Mouse (Mus musculus) frontal cortex, postnatal 10 days (tissue): Measurements from ENCODE around the gene Scaf1.

Experiments
- DNase-seq, 2 experiments: peaks; one replicate each; pipeline ENCODE4 v3.0.0; 2022; ENCODE audit warnings: low spot score in 2 of 2, mixed read lengths in 1 of 2

Gene Scaf1

DNA sequence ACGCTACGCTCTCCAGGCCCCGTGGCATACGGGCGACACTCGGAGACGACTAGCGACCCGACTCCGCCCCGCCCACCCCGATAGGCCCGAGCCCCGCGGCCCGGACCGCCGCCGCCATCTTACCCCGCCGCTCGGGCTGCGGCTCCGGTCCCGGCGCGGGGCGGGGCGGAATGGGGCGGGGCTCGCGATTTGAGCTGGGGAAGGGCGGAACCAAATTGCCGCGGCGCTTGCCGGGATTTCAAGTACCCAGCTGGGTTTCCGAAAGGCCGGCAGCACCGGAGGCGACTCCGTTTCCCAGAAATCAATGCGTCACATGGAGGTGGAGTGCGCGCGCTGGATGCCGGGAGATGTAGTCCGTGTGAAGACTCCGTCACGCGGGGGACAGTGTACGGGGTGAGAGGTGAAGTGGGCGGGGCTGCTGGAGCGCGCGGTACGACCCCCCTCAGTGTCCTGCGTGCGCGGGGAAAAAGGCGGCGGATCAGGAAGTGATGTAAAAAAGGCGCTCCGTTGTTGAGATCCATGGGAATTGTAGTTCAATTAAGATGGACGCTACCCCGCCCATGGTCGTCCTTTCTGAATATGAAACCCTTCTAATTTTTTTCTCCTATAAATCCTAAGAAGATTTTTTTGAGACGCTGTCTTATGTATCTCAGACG, at the start of gene Scaf1:
Gene Scaf1 (minus strand): TSS at position 407 of the 656 bp plus-strand sequence.
- peak; percentile 99 to 100 for DNase-seq

- DNase-seq = peak; percentile 91 to 92
These were observed 46.2 kb upstream of the Scaf1 start, which contains the start of the genes Nosip and Prrg2 for GRCm38 (mm10) chr7:45062239-45062835. Nosip (plus strand) TSS chr7:45062429. Prrg2 (minus strand) TSS chr7:45062677.

- DNase-seq = no peak
These were observed 45.4 kb upstream of the Scaf1 start for GRCm38 (mm10) chr7:45061532-45062075.

DNA sequence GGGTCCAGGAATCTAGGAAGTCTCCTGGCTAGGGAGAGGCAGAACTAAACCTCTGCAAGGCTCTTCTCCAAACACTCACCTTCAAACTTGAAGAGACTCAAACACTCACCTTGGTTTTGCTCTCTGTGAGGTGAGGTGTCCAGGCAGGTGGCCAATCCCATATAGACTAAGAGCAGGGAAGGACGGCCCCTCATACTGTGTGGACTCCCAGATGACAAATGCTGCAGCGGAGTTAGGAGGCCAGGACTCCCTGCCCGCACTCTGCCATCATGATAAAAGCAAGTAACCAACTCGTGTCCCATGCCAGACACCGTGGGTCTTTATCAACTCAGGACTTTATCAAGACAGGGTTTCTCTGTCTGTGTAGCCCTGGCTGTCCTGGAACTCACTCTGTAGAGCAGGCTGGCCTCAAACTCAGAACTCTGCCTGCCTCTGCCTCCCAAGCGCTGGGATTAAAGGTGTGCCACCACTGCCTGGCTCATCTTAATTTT, 44.5 kb upstream of the Scaf1 start:
- DNase-seq = no peak

GRCm38 (mm10) chr7:45058607-45059571, 42.7 kb upstream of the Scaf1 start:
- no peak for DNase-seq

DNA sequence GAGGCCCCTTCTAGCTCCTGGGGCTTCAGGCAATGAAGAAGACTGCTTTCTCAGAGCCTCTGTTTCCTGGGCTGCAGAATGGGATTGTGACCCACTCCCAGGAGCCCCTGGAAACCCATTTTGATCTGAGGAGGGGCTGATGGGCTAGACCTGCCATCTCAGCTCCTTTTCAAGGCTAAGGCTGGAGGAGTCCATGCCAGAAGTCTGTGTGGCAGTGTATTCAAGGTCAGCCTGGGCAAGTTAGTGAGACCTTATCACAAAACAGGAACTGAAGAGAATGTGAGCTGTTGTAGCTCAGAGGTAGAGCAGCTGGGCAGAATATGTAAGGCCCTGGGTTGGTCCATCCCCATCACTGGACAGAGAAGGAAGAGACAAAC, 40.8 kb upstream of the Scaf1 start:
- DNase-seq = no peak

DNA sequence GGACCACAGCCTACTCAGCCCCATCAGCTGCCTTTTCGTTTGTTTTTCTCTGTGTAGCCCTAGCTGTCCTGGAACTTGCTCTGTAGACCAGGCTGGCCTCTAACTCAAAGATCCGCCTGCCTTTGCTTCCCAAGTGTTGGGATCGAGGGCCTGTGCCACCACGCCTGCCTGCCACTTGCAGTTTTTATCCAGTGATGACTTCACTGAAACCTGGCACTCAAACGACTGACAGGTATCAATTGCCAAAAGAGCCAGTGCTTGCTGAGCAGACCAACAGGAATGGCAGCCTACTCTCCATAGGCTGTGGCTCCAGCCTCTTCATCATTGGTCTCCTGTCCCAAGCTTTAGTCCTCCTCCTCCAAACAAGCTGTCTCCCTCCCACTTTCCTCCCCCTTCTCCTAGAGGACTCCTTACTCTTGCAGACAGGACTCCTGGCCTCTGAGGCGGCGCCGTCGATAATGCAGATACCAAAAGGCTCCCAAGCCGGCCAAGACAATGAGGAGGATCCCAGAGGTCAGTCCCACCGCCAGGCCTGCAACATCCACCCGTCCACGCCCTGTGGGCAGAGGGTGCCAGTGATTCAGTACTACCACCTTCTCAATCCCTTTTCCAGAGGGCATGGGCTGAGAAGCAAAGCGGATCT, 40.3 kb upstream of the Scaf1 start:
- DNase-seq = no peak

GRCm38 (mm10) chr7:45053931-45054510, 37.9 kb upstream of the Scaf1 start:
- peak; percentile 91 to 96 for DNase-seq

GRCm38 (mm10) chr7:45053117-45053930, 37.2 kb upstream of the Scaf1 start:
- peak; percentile 73 to 74 for DNase-seq

- no peak for DNase-seq
These were observed 36.6 kb upstream of the Scaf1 start, which contains the start of gene Prr12 for GRCm38 (mm10) chr7:45052862-45053116. Prr12 (minus strand) TSS chr7:45052881.

GRCm38 (mm10) chr7:45052181-45052861, 36.2 kb upstream of the Scaf1 start:
- DNase-seq = peak; percentile 53 to 57

DNA sequence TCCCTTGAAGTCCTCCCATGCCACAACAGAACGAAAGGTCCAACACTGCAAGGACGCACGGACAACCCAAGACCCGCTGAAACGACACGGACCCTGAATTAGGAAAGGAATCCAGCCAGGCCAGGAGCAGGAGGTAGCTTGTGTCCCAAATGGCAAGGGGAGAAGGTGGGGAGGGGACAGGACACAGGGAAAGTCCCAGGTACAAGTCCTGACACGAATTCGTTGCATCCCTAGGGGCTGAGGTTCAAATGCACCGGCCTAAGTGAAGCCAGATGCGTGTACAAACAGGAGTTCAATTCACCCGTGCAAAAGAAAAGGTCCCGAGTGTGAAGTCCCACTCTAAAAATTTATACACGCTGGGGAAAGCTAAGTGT, 35.4 kb upstream of the Scaf1 start:
- no peak for DNase-seq

- peak; percentile 72 to 75 for DNase-seq
These were observed 34.9 kb upstream of the Scaf1 start for GRCm38 (mm10) chr7:45050945-45051600.

GRCm38 (mm10) chr7:45048923-45049657, 32.9 kb upstream of the Scaf1 start:
- DNase-seq = no peak

- no peak for DNase-seq
These were observed 32.1 kb upstream of the Scaf1 start for GRCm38 (mm10) chr7:45048001-45048890.

GRCm38 (mm10) chr7:45047491-45047890, 31.3 kb upstream of the Scaf1 start:
- DNase-seq = no peak

GRCm38 (mm10) chr7:45046853-45047350, 30.7 kb upstream of the Scaf1 start:
- DNase-seq = no peak
